Mouse (Mus musculus) gastrocnemius, postnatal 14 days (tissue): ENCODE results near the gene Adam23. TPM values are rescaled to one million over a fixed set of nuclear protein-coding genes. Genes with fewer than 3 reads are reported as not detected.
A peak's percentile ranks its signal among the peaks of the same experiment; 100 is the strongest.
"Not testable (repeated sequence)": the region's sequence is repeated elsewhere in the genome, so short reads cannot be mapped to it uniquely, and the experiment has no call there.

Experiments used
- DNase-seq: peaks from one replicate; pipeline ENCODE4 v3.0.0; 2021; ENCODE audit warnings: mixed read lengths
- intact Hi-C: fragments of 180-260 bp; cut with DNase I; formaldehyde crosslinking; loops from one replicate; pipeline ENCODE4 v1.15.1; 2025; ENCODE audit warnings: low total_unique reads
- total RNA-seq, 2 experiments: library from RNA; stranded (reverse); gene quantifications; 2 replicates each; pipeline ENCODE4 v1.2.3; 2021

Gene Adam23
- total RNA-seq, 2 experiments from 2014 or later, result 3.7 to 5.5 TPM

DNA sequence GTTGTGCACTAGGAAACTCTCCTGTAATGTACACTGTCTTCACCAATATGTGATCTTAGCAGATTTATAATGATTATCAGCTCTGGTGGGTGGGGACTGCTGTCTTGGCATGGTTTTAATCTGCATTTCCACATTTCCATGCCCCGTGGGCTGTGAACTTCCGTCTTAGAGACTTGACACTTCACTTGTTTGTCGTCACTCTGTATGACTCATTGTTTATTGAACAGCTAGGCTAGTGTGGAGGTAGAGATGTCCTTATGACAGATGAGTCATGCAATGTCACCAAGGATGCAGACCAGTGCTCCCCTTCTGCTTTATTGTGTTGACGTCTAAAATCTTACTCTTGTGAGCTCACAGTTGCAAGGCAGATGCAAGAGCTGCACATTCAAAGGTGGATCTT, 121.3 kb downstream of the Adam23 start:
- DNase-seq, result no peak
- intact Hi-C loops, result no loop called here

DNA sequence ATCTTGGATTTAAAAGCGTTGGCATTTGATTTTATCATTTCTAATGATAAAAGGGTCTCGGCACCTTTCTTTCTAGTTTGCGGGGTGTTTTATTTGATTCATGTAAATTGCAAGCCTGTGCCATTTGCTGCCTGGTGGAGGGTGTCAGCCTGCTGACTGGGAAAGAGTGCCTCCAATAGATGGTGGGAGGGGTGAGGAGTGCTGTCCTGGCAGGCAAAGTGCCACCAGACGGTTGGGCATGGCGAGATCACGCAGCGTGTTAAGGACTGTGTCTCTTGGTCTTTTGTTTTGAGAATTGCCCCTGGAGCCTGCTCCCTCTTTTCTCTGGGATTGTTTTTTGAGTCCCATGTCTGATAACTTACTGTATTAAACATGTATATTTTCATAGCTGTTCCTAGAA, 126.5 kb downstream of the Adam23 start:
- no peak for DNase-seq
- intact Hi-C loops, result no loop called here

DNA sequence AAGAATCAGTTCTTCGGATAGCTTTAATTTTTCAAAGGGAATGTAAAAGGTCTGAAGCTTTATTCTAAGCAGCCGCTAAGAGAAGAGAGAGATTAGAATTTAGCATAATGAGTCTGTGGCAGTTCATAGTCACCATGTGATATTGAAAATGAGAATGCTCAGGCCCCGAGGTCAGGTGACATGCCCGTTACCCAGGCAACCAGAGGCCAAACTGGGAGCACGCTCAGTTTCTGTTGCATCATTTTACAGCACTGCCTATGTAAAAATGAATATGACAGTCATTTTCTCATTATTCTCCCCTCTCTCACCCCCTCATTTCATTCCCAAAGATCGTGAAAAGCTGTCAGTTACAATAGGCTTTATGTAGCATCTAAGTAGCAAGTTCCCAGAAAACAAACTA, 127.7 kb downstream of the Adam23 start:
- intact Hi-C loops, result no loop called here
- DNase-seq, result no peak

DNA sequence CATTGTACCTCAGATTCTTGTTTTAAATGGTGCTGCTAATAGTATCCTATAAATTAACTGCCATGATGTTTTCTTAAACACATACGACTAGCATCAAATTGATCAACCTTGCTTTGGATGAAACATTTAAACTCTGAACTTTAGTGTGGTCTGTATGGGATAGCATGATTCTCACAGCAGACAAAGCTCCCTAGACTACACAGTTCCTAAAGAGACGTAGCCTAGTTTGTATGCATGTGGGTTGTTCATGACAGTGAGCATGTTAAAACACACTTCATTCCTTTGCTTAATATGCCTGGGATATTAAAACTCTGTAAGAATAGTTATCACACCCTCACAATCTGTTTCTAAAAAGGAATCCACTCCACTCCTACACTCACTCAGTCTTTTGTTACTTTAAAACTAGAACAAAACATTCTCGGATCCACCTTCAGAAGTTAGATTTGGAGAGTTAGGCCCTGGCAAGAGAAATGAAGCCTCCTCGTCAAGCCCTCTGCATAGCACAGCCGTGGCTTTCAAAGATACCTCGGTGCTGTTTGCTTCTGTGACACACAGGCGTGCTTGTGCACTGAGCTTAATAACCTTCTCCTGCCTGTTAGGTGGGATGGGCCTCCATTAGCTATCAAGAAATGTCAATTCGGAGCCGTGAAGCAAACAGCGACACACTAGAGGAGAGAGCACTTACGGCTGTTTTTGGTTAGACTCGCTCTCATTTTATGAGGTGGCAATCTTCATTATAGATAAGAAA, 128.3 kb downstream of the Adam23 start:
- no peak for DNase-seq
- intact Hi-C loops, result no loop called here

DNA sequence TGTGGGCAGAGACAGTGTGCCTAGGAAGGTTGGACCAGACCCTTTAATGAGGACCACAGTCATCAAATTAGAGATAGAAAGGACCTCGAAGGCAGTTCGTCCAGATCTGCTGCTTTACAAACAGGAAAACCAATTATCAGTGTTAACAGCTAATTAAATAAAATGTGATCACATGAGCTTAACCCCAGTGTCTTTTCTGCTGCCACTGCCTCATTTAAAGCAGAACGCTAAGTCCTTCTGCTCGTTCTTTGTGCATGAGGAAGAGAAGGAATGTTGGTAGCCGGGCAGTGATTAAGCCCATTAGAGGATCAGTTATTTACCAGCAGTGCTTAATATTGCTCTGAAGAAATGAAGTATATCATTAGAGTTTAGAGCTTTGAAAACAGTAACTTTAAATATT, 131.1 kb downstream of the Adam23 start:
- no peak for DNase-seq
- intact Hi-C loops, result no loop called here

DNA sequence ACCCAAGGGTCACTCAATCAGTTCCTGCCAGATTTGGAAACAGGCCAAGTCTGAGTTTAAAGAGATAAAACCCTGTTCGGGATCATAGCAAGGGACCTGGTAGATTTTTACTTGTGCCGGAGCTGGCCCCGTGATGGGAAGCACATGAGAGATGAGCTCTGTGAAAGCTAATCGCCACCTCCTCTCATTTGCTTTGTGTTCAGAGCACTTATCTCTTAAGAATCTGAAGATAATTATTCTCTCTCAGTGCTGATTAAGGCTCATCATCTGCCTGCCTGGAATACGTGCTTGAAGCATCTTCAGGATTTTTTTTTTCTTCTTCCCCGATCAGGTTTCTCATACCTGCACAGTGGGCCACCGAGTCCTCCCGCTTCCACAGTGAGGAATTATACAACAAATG, 133.5 kb downstream of the Adam23 start:
- intact Hi-C loops, result no loop called here
- no peak for DNase-seq

DNA sequence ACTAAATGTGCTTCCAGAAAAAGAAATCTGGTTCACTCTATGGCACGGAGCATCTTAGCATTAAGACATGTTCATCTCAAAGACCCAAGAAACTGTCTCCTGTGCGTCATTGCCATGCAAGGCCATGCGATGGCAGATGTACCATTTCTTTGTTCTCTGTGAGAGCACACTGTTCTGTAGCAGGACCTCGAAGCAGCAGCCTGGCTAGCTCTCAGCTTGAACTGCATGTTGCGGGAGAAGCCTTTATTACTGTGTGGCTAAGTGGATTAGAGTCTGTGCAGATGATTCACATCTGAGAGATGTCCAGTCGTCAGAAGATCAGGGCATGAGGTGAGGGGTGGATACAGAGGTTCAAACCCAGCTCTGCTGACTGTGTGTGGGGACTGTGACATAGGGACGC, 141.2 kb downstream of the Adam23 start:
- no peak for DNase-seq
- intact Hi-C loops, result no loop called here

DNA sequence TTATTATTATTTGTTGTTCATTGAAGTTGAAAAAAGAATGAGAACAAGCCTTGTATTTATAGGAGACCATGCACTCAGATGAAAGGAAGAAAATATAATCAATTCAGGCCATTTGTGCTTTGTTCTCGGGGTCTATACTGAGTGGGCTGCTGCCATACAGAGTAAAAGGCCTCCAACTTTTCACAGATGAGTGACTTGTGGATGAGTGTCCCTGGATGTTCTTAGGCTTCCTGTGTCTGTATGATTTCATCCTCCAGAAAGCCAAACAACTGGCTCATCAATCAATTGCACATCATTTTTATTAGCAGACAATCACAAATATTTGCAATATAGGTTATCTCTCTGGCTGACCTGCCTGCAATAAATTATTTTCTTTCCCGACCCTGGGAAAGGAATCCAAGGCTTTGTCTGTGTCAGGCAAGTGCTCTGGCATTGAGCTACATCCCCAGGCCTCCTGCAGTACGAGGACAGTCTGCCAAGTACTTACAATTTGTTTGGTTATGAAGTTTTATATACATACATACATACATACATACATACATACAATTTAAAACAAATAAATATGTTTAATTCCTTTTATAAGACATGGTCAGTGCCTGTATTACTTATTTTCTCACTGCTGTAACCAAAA, 158.3 kb downstream of the Adam23 start:
- intact Hi-C loops, result no loop called here
- DNase-seq, result no peak

DNA sequence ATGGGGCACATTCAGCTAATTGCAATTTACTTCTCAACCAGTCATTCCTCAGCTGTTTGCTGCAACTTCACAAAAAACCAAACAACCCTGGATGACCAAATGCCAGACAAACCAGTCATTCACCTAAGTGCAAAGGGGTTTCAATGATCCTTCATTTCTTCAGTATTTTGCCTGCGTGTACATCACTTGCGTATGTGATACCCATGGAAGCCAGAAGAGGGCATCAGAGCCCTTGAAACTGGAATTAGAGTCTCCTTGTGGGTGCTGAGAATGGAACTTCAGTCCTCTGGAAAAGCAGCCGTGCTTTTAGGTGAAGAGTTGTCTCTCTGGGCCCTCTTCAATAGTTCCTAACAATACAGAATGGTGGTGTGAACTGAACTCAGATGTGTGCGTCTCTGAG, 163.9 kb downstream of the Adam23 start:
- intact Hi-C loops, result no loop called here
- DNase-seq, result no peak

DNA sequence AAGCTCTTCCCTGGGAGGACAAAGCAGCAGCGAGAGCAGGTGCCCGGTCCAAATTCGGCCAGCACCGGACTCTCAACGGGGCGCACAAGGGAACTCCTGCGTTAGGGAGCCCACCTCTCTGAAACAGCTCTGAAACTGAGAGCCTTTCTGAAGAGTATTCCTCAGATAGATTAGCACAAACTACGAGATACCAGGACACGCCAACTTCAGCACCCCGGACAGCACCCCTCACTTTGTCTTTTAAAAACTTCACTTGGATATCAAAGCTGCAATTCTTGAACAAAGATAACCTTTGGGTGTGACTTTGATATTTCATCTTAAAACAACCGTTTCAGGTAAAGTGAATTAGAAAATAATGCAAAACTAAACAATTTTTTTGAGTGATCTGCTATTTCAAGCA, 168.9 kb downstream of the Adam23 start:
- intact Hi-C loops, result no loop called here
- peak; percentile 39 for DNase-seq

DNA sequence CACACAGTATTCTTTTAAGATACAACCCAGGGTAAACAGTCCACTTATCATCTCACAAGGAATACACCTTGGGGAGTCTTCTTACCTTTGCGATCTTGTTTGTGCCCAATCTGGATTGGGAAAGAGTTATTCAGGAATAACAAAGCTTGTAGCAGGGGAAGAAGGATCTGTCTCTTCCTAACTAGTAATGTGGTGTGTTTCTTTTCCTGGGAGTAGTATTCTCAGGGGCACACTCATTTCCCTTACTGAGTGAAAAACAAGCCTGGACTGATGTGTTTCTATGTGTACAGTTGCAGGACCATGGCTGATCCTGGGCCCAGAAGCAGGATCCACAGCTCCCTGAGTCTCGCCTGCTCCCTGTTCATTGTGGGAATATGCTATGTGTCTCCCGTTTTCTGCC, 170.0 kb downstream of the Adam23 start, which contains the start of gene Gm39653:
Gene Gm39653, plus strand, starts transcription at position 301 of the 400 bp plus-strand sequence.
- intact Hi-C loops, result no loop called here

DNA sequence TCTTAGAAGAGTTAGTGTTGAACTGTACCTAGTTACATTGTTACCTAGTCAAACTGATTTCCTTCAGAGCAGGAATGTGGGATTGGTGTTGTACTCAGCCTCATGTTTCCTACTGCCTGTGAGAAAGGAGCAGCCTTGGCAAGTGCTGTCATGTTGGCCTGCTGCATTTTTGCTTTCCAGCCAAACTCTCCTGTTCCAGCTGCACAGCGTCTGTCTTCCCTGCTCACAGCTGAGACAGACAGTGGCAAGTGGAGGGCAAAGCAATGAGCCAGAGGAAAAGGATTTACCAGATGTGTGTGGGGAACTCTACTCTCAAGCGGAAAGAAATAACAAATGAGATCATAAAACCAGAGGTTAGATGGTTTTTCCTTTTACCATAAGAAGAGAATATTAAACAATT, 182.5 kb downstream of the Adam23 start:
- intact Hi-C loops, result no loop called here
- DNase-seq, result peak; percentile 72

More for the DNA sequence above, 170.0 kb downstream of the Adam23 start, which contains the start of gene Gm39653:
- DNase-seq, result no peak

DNA sequence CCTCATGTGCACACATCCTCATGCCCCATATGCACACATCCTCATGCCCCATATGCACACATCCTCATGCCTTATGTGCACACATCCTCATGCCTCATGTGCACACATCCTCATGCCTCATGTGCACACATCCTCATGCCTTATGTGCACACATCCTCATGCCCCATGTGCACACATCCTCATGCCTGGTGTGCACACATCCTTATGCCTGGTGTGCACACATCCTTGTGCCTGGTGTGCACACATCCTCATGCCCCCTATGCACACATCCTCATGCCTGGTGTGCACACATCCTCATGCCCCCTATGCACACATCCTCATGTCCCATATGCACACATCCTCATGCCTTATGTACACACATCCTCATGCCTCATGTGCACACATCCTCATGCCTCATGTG, 184.7 kb downstream of the Adam23 start:
- DNase-seq, intact Hi-C loops: not testable (repeated sequence)

DNA sequence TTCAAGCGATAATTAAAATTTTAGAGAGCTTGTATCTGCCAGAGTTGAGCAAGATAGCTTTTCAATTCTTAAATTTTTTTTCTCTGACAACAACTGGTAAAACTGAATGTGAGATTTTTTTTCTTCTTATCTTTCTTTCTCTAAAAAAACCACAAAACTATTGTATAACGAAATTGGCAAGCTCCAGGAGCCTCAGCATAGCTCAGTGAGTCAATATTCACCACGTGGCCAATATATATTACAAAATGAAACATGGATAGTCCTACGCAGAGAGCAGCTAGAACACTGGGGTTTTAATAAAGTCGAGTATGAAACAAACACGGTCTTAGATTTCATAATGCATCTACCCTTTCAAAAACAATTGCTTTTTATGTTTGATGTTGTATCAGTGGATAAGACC, 194.2 kb downstream of the Adam23 start:
- DNase-seq, result no peak
- intact Hi-C loops, result no loop called here

Other genes with a start within 250 kb of the Adam23 start
- under 1 TPM; 0.53 to 0.69 TPM for gene Gpr1, start 231.3 kb upstream of the Adam23 start, total RNA-seq
- gene Zdbf2, start 172.6 kb upstream of the Adam23 start, total RNA-seq, result 10 to 100 TPM; 10.1 to 14.1 TPM
- not detected for gene Gm39653, start 170.1 kb downstream of the Adam23 start, total RNA-seq
- not detected for gene Dytn, start 241.0 kb downstream of the Adam23 start, total RNA-seq